Mouse (Mus musculus) midbrain, embryonic 10.5 days (tissue): ENCODE measurements around the gene Foxj1. TPM values are rescaled to one million over a fixed set of nuclear protein-coding genes. Genes with fewer than 3 reads are reported as not detected.

ENCODE experiments used
- DNase-seq: peaks from one replicate; pipeline ENCODE4 v3.0.0-alpha.2; 2017; ENCODE audit warnings: low spot score
- H3K27ac ChIP-seq: fragments of 300-500 bp; sonication (generic); replicated peaks from 2 replicates; pipeline ENCODE4 v1.5.1; 2016; ENCODE audit warnings: mild to moderate bottlenecking
- H3K27me3 ChIP-seq: fragments of 300-500 bp; sonication (generic); 2 replicates; pipeline ENCODE4 v1.6.1; 2016; ENCODE audit warnings: low read depth, mild to moderate bottlenecking; ENCODE audit not compliant: poor library complexity, severe bottlenecking
- H3K36me3 ChIP-seq: fragments of 300-500 bp; sonication (generic); 2 replicates; pipeline ENCODE4 v1.6.1; 2016; ENCODE audit warnings: mild to moderate bottlenecking, moderate library complexity
- H3K4me1 ChIP-seq: fragments of 300-500 bp; sonication (generic); 2 replicates; pipeline ENCODE4 v1.6.1; 2016
- H3K4me3 ChIP-seq: fragments of 300-500 bp; sonication (generic); 2 replicates; pipeline ENCODE4 v1.5.1; 2016; ENCODE audit warnings: mild to moderate bottlenecking, moderate library complexity
- H3K9me3 ChIP-seq: fragments of 300-500 bp; sonication (generic); replicated peaks from 2 replicates; pipeline ENCODE4 v1.6.1; 2016; ENCODE audit warnings: mild to moderate bottlenecking
- WGBS: fragments of 180-500 bp; shearing (Covaris S2); methylation state at CpG from one replicate; pipeline ENCODE4 v1.1.7; 2016; 5-methylcytosine and 5-hydroxymethylcytosine counted together
- polyA plus RNA-seq: library from polyadenylated mRNA; unstranded; fragments of >200 nt; fragmentation: Nextera tagmentation; extraction: Ambion mirVana; gene quantifications from 2 replicates; pipeline ENCODE4 v1.2.1, GENCODE M21; 2016

The Foxj1 gene
- polyA plus RNA-seq, 1 experiment from 2014 or later, result 8.4 TPM

- WGBS, result 70% methylated on average over 8 of the region's 8 CpGs
- H3K4me1 ChIP-seq, result peaks cover 30% of the 10 kb centered on the region
- no peak for DNase-seq
- H3K9me3 ChIP-seq, result no peaks in the 10 kb centered on the region
- H3K27me3 ChIP-seq, result peaks cover 29% of the 10 kb centered on the region
- H3K36me3 ChIP-seq, result no peaks in the 10 kb centered on the region
- H3K4me3 ChIP-seq, result no peak overlapping the region
- no peak overlapping the region for H3K27ac ChIP-seq
Measured at GRCm38 (mm10) chr11:116311169-116311568, 24.0 kb downstream of the Foxj1 start.

DNA sequence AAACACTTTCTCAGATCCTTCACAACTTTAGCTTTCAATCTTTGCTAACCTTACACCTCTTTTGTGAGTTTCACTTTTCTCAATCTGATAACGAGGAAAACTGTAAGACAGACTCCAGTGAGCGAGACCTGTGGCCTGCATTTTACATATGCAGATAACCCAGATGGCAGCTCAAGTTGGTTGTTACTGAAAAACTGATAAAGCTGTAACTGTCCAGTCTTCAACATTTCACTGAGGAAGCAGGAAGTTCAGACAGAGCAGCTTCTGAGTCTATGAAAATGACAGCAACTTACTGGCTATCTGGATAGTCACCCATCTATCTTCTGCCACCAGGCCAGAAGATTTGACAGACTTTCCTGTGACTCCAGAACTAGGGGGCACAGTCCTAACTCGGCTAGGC is 25.6 kb downstream of the Foxj1 start:
- WGBS, result 88% methylated on average over 3 of the region's 3 CpGs
- DNase-seq, result no peak
- peaks cover 21% of the 10 kb centered on the region for H3K27me3 ChIP-seq
- no peaks in the 10 kb centered on the region for H3K9me3 ChIP-seq
- H3K4me3 ChIP-seq, result no peak overlapping the region
- peaks cover 7% of the 10 kb centered on the region for H3K36me3 ChIP-seq
- no peak overlapping the region for H3K27ac ChIP-seq
- peaks cover 28% of the 10 kb centered on the region for H3K4me1 ChIP-seq

DNA sequence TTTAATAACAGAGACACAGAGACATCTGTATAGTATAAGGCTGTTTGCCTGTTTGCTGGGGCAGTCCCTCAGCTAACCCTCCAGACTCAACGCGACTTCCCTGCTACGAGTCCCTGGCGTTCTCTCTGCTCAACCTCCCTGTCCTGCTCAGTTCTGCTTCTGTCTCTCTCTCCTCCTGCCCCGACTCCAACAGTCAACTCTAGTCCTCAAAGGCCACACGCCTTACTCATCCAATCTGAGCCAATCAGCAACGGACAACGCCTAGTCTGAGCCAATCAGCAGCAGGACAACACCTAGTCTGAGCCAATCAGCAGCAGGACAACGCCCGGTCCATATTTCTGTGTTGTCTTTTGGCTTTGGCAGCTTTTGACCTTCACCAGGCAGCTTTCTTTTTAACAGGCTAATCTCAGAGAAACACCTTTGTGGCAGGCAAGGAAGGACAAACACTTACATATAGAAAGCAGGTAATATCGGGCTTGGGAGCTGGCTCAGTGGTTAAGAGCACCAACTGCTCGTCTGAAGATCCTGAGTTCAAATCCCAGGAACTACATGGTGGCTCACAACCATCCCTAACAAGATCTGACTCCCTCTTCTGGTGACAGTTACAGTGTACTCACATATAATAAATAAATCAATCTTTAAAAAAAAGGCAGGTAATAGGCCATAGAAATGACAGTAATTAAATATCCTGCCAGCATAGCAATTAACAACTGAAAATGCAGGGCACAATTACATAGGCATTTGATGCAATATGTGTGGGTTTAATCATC is 27.3 kb downstream of the Foxj1 start:
- H3K4me1 ChIP-seq, result peaks cover 24% of the 10 kb centered on the region
- WGBS, result 93% methylated on average over 12 of the region's 12 CpGs
- peaks cover 21% of the 10 kb centered on the region for H3K27me3 ChIP-seq
- no peak overlapping the region for H3K4me3 ChIP-seq
- no peak overlapping the region for H3K27ac ChIP-seq
- DNase-seq, result no peak
- no peaks in the 10 kb centered on the region for H3K9me3 ChIP-seq
- peaks cover 24% of the 10 kb centered on the region for H3K36me3 ChIP-seq

GRCm38 (mm10) chr11:116307019-116307725 is 28.0 kb downstream of the Foxj1 start, which contains the start of gene Exoc7:
Exoc7 (minus strand) TSS chr11:116307233.
- Histone ChIP-seq H3K27ac (peak within 1 kb of the TSS; percentile 86), H3K27me3 (peaks cover 21% of the 10 kb centered on the region), H3K36me3 (peaks cover 31% of the 10 kb centered on the region), H3K9me3 (no peaks in the 10 kb centered on the region), H3K4me3 (peak within 1 kb of the TSS; percentile 92), H3K4me1 (peaks cover 19% of the 10 kb centered on the region)
- DNase-seq, result no peak
- 83% methylated on average over 10 of the region's 10 CpGs for WGBS

- H3K4me1 ChIP-seq, result peaks cover 19% of the 10 kb centered on the region
- DNase-seq, result peak; percentile 95
- H3K27me3 ChIP-seq, result peaks cover 21% of the 10 kb centered on the region
- WGBS, result 3% methylated on average over 53 of the region's 53 CpGs
- H3K9me3 ChIP-seq, result no peaks in the 10 kb centered on the region
- H3K36me3 ChIP-seq, result peaks cover 39% of the 10 kb centered on the region
- H3K27ac ChIP-seq, result peak overlapping the region; percentile 86
- peak overlapping the region; percentile 92 for H3K4me3 ChIP-seq
Measured at GRCm38 (mm10) chr11:116306126-116306982, 28.8 kb downstream of the Foxj1 start.

- Histone ChIP-seq H3K4me1 (peaks cover 19% of the 10 kb centered on the region), H3K9me3 (no peaks in the 10 kb centered on the region), H3K36me3 (peaks cover 48% of the 10 kb centered on the region), H3K27ac (no peak overlapping the region), H3K27me3 (peaks cover 21% of the 10 kb centered on the region), H3K4me3 (peak overlapping the region; percentile 92)
- DNase-seq, result no peak
- WGBS, result 99% methylated on average over 2 of the region's 2 CpGs
Measured at GRCm38 (mm10) chr11:116305423-116305822, 29.8 kb downstream of the Foxj1 start.

- no peaks in the 10 kb centered on the region for H3K27me3 ChIP-seq
- H3K4me1 ChIP-seq, result peaks cover 5% of the 10 kb centered on the region; the same call in 1 of the 2 replicates
- H3K27ac ChIP-seq, result no peak overlapping the region
- WGBS, result 87% methylated on average over 6 of the region's 6 CpGs
- H3K4me3 ChIP-seq, result no peak overlapping the region
- peaks cover 97% of the 10 kb centered on the region for H3K36me3 ChIP-seq
- no peaks in the 10 kb centered on the region for H3K9me3 ChIP-seq
- no peak for DNase-seq
Measured at GRCm38 (mm10) chr11:116298621-116299020, 36.6 kb downstream of the Foxj1 start.

GRCm38 (mm10) chr11:116298221-116298620 is 37.0 kb downstream of the Foxj1 start:
- H3K4me1 ChIP-seq, result peaks cover 5% of the 10 kb centered on the region; the same call in 1 of the 2 replicates
- no peak overlapping the region for H3K4me3 ChIP-seq
- no peak overlapping the region for H3K27ac ChIP-seq
- WGBS, result 88% methylated on average over 11 of the region's 11 CpGs
- no peaks in the 10 kb centered on the region for H3K27me3 ChIP-seq
- peaks cover 97% of the 10 kb centered on the region for H3K36me3 ChIP-seq
- H3K9me3 ChIP-seq, result no peaks in the 10 kb centered on the region
- no peak for DNase-seq

DNA sequence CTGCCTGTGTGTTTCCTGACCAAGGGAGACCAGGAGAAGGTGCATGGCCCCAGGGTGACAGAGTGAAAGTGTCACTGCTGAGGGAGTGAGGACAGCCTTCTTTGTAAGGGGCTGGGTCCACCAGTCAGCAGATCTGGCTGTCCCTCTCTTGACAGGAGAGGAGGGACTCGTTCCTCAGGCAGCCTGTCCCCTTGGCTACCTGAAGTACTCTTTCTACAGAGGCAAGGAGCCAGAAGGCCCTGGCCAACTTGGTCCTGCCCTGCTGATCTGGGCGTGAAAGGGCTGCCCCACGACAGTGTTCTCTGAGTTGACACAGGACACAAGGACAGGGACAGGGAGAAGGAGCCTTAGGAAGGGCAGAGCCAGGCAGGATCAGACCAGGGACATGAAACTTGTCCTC is 38.2 kb downstream of the Foxj1 start:
- WGBS, result 76% methylated on average over 3 of the region's 3 CpGs
- Histone ChIP-seq H3K9me3 (no peaks in the 10 kb centered on the region), H3K4me1 (peaks cover 5% of the 10 kb centered on the region; the same call in 1 of the 2 replicates), H3K27me3 (no peaks in the 10 kb centered on the region), H3K4me3 (no peak overlapping the region), H3K36me3 (peaks cover 98% of the 10 kb centered on the region), H3K27ac (no peak overlapping the region)
- no peak for DNase-seq

DNA sequence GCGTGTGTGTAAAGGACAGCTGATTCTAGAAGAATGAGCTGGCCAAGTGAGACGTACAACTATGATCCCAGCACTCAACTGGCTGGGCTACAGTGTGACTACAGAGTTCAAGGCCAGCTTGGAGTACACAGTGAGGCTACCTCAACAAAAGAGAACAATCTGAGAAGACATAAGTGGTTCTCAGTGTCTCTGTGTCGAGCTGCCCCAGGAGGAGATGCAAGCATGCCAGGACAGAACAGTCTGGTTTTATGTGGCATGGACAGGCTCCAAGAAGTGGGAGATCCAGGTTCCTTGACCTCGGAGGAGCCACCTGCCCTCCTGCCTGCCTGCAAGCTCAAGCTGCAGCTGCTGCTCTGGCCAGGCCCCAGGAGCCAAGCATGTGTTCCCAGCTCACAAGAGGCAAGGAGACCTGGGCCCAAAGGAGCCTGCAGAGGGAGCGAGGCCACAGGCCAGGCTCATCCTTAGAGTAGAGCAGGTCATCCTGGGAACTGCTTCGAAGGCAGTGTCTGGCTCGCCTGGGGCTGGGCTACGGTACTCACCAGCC is 38.9 kb downstream of the Foxj1 start:
- peaks cover 94% of the 10 kb centered on the region for H3K36me3 ChIP-seq
- no peaks in the 10 kb centered on the region for H3K27me3 ChIP-seq
- H3K27ac ChIP-seq, result no peak overlapping the region
- no peaks in the 10 kb centered on the region for H3K9me3 ChIP-seq
- no peak for DNase-seq
- no peak overlapping the region for H3K4me3 ChIP-seq
- H3K4me1 ChIP-seq, result peaks cover 5% of the 10 kb centered on the region; the same call in 1 of the 2 replicates
- WGBS, result 90% methylated on average over 8 of the region's 8 CpGs

DNA sequence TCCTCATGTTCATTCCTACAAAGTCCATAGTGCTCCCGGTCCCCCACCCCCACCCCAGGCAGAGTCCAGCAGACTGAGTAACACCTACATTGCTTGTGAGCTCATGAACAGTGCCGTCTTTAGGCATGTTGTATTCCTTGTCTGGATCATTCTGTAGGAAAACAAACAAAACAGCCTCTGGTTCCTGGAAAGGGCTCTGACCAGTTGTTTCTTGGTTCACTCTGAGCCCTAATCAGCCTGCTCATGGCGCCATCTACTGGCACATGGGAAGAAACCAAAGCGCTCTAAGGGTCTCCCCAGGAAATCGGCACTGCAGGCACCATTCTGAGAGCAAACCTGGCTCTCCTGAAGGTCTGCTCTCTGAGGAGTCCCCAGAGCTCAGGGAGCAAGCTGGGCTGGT is 40.9 kb downstream of the Foxj1 start:
- 40% methylated on average over 5 of the region's 5 CpGs for WGBS
- Histone ChIP-seq H3K36me3 (peaks cover 93% of the 10 kb centered on the region), H3K4me1 (peaks cover 5% of the 10 kb centered on the region; the same call in 1 of the 2 replicates)

DNA sequence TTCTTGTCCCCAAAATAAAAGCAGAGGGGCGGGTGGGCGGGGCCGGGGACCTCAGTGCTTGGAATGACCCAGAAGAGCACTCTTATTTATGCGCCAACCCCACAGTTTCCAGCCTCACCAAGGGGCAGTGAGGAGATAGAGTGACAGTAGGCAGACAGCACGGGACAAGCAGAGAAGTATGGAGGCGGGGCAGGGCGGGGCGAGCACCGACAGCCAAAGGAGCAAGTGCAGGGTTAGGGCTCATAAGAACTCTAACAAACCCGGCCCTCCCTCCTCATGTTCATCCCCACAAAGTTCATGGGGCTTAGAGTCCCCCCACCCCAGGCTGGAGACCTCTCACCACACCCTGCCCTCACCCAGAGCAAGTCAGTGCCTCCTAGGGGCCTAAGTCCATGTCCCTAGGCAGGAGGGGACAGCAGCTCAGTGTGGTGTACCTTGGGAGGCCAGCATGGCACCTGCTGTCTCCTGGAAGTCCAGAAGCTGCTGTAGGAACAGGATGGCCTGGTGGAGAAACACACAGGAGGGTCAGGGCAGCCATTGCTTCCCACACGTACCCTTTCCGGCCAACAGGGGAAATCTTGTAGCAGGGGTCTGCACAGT is 41.6 kb downstream of the Foxj1 start:
- Histone ChIP-seq H3K27me3 (no peaks in the 10 kb centered on the region), H3K9me3 (no peaks in the 10 kb centered on the region), H3K4me1 (peaks cover 5% of the 10 kb centered on the region; the same call in 1 of the 2 replicates), H3K36me3 (peaks cover 93% of the 10 kb centered on the region), H3K4me3 (no peak overlapping the region), H3K27ac (peak overlapping the region; percentile 20; the same call in 1 of the 2 replicates)
- DNase-seq, result no peak
- WGBS, result 83% methylated on average over 12 of the region's 12 CpGs

More for the DNA sequence above, 40.9 kb downstream of the Foxj1 start:
- Histone ChIP-seq H3K27me3 (no peaks in the 10 kb centered on the region), H3K27ac (0 out of 2 replicates have a peak overlapping the region, but pooled peaks have one; percentile 20), H3K4me3 (no peak overlapping the region), H3K9me3 (no peaks in the 10 kb centered on the region)
- DNase-seq, result peak; percentile 57
